Mouse (Mus musculus): ENCODE data around the gene Trappc12.

DNA sequence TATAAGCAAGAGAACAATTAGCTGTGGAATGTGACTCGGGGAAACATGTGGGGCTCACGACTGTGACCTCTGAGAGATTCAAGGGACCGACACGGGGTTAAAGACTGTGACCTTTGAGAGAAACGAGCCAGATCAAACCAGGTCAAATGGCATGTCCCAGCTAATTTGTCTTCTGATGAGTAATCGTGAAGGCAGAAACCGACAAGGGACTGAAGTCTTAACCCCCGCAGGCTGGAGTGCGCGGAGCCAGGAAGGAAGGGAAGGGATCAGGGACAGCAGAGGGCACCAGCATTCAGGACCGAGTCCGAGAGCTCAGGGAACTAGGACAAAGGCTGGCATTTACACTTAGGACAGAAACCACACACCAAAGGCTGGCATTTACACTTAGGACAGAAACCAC lies 45.9 kb downstream of the Trappc12 start:
- TF ChIP-seq POLR2A (IDR thresholded peaks at IDR 0.05; ENCODE audit: control insufficient read depth, extremely low read depth, insufficient read depth, low read length, poor library complexity): no peak
- no peak for TF ChIP-seq CTCF (IDR thresholded peaks at IDR 0.05; ENCODE audit: borderline replicate concordance, control insufficient read depth, extremely low read depth, insufficient read depth, low read length, poor library complexity)

Measured in thymus, adult 2 months (tissue).